Mouse (Mus musculus) kidney, adult 11 months (tissue): ENCODE results near the gene Inpp5a.
A peak's percentile ranks its signal among the peaks of the same experiment; 100 is the strongest.

Source experiments
- DNase-seq: peaks from one replicate; pipeline ENCODE4 v3.0.0; 2022

Inpp5a gene

GRCm38 (mm10) chr7:139544706-139545625 is 156.1 kb downstream of the Inpp5a start:
- DNase-seq: no peak

GRCm38 (mm10) chr7:139547325-139547724 is 158.4 kb downstream of the Inpp5a start:
- DNase-seq: peak; percentile 81

GRCm38 (mm10) chr7:139550086-139550783 is 161.3 kb downstream of the Inpp5a start:
- no peak for DNase-seq

GRCm38 (mm10) chr7:139551519-139551918 is 162.6 kb downstream of the Inpp5a start:
- peak; percentile 8 for DNase-seq

- DNase-seq: no peak
Observed at GRCm38 (mm10) chr7:139556331-139556730, 167.4 kb downstream of the Inpp5a start.

GRCm38 (mm10) chr7:139556746-139557526 is 168.0 kb downstream of the Inpp5a start:
- DNase-seq: no peak

GRCm38 (mm10) chr7:139559659-139560058 is 170.8 kb downstream of the Inpp5a start:
- DNase-seq: peak; percentile 57

- DNase-seq: no peak
Observed at GRCm38 (mm10) chr7:139563425-139563824, 174.5 kb downstream of the Inpp5a start.

- no peak for DNase-seq
Observed at GRCm38 (mm10) chr7:139564161-139564560, 175.3 kb downstream of the Inpp5a start.

- no peak for DNase-seq
Observed at GRCm38 (mm10) chr7:139565998-139566397, 177.1 kb downstream of the Inpp5a start.

- no peak for DNase-seq
Observed at GRCm38 (mm10) chr7:139566533-139566932, 177.6 kb downstream of the Inpp5a start.

- no peak for DNase-seq
Observed at GRCm38 (mm10) chr7:139570788-139571187, 181.9 kb downstream of the Inpp5a start.

GRCm38 (mm10) chr7:139572665-139573064 is 183.8 kb downstream of the Inpp5a start:
- no peak for DNase-seq

- DNase-seq: no peak
Observed at GRCm38 (mm10) chr7:139576064-139576686, 187.3 kb downstream of the Inpp5a start.

GRCm38 (mm10) chr7:139579261-139579905 is 190.5 kb downstream of the Inpp5a start:
- no peak for DNase-seq

GRCm38 (mm10) chr7:139580851-139581775 is 192.2 kb downstream of the Inpp5a start:
- DNase-seq: no peak

GRCm38 (mm10) chr7:139581801-139582571 is 193.1 kb downstream of the Inpp5a start:
- no peak for DNase-seq

- no peak for DNase-seq
Observed at GRCm38 (mm10) chr7:139582595-139582994, 193.7 kb downstream of the Inpp5a start, which contains the start of gene Nkx6-2. Nkx6-2 (minus strand) TSS chr7:139582797.

GRCm38 (mm10) chr7:139583094-139583737 is 194.3 kb downstream of the Inpp5a start:
- DNase-seq: no peak
